Mouse (Mus musculus) embryonic stem cell, embryonic (primary cell): ENCODE results near the gene Mark1.

Source experiments
- CTCF ChIA-PET, 4 experiments: fragments of 300-600 bp in 2 of 4; fragments of 350-600 bp in 2 of 4; sonication (Branson Sonifier 250); formaldehyde crosslinking; loops; one replicate each; lab custom pipeline; 2022; ENCODE audit warnings: inconsistent platforms in 2 of 4; lab: Charles Lee
- POLR2A ChIA-PET, 4 experiments: fragments of 300-600 bp in 2 of 4; fragments of 350-600 bp in 2 of 4; sonication (Branson Sonifier 250); formaldehyde crosslinking; loops; one replicate each; lab custom pipeline; 2022; ENCODE audit warnings: antibody characterized with exemption in 4 of 4, inconsistent platforms in 1 of 4; lab: Charles Lee

Mark1 gene

GRCm38 (mm10) chr1:184972214-184972776, 27.1 kb downstream of the Mark1 start:
- ChIA-PET CTCF (interaction anchor here in 3 of 4 experiments (0.6 to 1.4 kb wide), 7 partner anchors 11 to 221 kb away, joined by 3 to 4 read pairs (median 3); no protein-coding TSS in a partner anchor), POLR2A (interaction anchor here in 3 of 4 experiments (0.8 to 1.8 kb wide), 26 partner anchors 9 to 364 kb away, joined by 3 to 12 read pairs (median 4); no protein-coding TSS in a partner anchor)

- POLR2A ChIA-PET: interaction anchor here in 3 of 4 experiments (0.6 to 1.5 kb wide), 5 partner anchors 12 to 142 kb away, joined by 3 to 7 read pairs (median 4); no protein-coding TSS in a partner anchor
- CTCF ChIA-PET: no interaction called here
Observed at GRCm38 (mm10) chr1:184969374-184969773, 30.0 kb downstream of the Mark1 start.

GRCm38 (mm10) chr1:184965682-184966360, 33.5 kb downstream of the Mark1 start:
- CTCF ChIA-PET: interaction anchor here in 3 of 4 experiments (0.6 to 1.5 kb wide), 6 partner anchors 68 to 261 kb away, joined by 3 to 8 read pairs (median 6); no protein-coding TSS in a partner anchor
- POLR2A ChIA-PET: interaction anchor here in 2 of 4 experiments (0.7 to 1.5 kb wide), 3 partner anchors 43 to 139 kb away, joined by 3 to 5 read pairs (median 3); no protein-coding TSS in a partner anchor

GRCm38 (mm10) chr1:184963121-184963693, 36.2 kb downstream of the Mark1 start:
- ChIA-PET CTCF (interaction anchor here in 3 of 4 experiments (0.6 to 1.5 kb wide), 3 partner anchors 157 to 230 kb away, joined by 3 to 7 read pairs (median 3); no protein-coding TSS in a partner anchor), POLR2A (interaction anchor here in 3 of 4 experiments (0.6 to 1.5 kb wide), 9 partner anchors 9 to 247 kb away, joined by 3 to 5 read pairs (median 3); partner anchors contain the start of gene Rab3gap2 (in 1 of the 3))

- ChIA-PET CTCF (no interaction called here), POLR2A (interaction anchor here in 2 of 4 experiments (0.5 to 0.6 kb wide), 2 partner anchors 111 to 243 kb away, joined by 3 to 6 read pairs; no protein-coding TSS in a partner anchor)
Observed at GRCm38 (mm10) chr1:184961853-184962252, 37.5 kb downstream of the Mark1 start.

DNA sequence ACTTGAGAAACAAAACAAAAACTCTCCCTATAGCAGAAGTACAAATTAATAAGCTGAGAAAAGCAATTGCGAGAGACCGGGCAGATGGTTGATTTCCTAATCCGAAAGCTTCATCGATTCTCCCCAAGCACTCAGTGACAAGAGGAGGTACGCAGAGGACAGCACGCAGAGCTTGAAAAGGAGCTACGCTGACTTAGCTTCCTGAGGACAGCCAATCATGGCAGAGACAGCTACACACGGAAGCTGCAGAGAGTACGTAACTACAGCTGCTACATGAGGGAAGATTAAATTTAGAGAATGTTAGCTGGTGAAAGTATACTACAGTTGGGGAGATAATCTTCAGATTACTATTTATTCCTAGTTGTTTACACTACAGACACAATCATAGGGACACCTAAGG, 40.6 kb downstream of the Mark1 start:
- POLR2A ChIA-PET: interaction anchor here in 3 of 4 experiments (0.7 to 2.1 kb wide), 5 partner anchors 8 to 354 kb away, joined by 3 to 5 read pairs (median 3); no protein-coding TSS in a partner anchor
- CTCF ChIA-PET: interaction anchor here in 1 of 4 experiments (1.3 to 1.8 kb wide), 3 partner anchors 15 to 134 kb away, joined by 3 to 4 read pairs (median 3); no protein-coding TSS in a partner anchor

DNA sequence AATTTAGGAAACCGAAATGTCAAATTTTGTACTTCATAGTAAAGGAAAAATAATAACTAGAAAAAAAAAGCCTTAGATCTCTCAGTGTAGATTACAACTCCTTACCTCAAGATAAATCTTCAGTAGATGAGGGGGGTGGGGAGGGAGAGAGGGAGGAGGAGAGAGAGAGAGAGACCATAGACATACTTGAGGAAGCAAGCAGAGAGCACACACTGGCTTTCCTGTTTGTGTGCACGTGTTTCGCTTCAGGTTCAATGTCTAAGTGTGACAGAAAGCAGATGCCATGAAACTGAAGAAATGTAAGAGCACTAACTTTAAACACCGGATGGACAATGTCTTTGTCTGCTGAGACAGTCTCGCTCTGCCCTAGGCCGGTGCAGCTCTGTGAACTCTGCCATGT, 41.0 kb downstream of the Mark1 start:
- POLR2A ChIA-PET: interaction anchor here in 2 of 4 experiments (0.8 to 1.2 kb wide), 2 partner anchors 14 to 354 kb away, joined by 3 read pairs; no protein-coding TSS in a partner anchor
- CTCF ChIA-PET: interaction anchor here in 1 of 4 experiments (1.4 kb wide), 1 partner anchor 134 kb away, joined by 3 read pairs; no protein-coding TSS in a partner anchor

- POLR2A ChIA-PET: interaction anchor here in 1 of 4 experiments (1.0 kb wide), 1 partner anchor 21 kb away, joined by 3 read pairs; no protein-coding TSS in a partner anchor
- CTCF ChIA-PET: interaction anchor here in 1 of 4 experiments (0.6 kb wide), 1 partner anchor 73 kb away, joined by 4 read pairs; no protein-coding TSS in a partner anchor
Observed at GRCm38 (mm10) chr1:184951758-184952157, 47.6 kb downstream of the Mark1 start.

DNA sequence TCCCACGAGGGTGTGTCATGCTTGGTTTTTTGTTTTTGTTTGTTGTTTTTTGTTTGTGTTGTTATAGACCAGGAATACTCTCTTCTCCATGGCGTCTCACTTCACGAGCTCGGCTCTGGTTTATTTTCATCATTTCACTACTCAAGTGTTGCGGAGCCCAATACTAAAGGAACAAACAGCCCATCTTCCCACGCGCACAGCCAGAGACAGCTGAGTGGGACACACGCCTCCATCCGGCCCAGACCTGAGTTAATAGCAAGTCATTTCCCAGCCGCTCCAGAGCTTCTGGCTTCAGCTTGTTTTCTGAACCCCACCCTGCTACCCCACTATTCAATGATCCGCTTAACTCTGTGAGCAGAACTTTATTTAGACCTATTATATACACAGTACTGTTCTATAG, 48.3 kb downstream of the Mark1 start:
- POLR2A ChIA-PET: interaction anchor here in 1 of 4 experiments (0.8 to 1.0 kb wide), 2 partner anchors 8 to 22 kb away, joined by 3 read pairs; no protein-coding TSS in a partner anchor

DNA sequence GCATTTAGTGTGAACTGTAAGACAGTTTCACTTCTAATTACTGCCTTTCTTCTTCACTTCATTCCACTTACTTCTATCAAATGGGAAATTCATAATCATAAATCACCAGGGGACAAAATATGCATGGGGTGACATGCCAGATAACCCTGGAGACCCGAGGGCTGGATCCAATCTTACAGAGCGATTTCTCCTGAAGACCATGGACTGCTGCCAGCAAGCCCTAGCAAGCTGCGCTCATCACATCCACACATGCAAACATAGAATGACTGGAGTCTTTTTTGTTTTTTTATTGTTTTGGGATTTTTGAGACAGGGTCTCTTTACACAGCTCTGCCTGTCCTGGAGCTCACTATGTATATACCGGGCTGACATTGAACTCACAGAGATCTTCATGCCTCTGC, 61.3 kb downstream of the Mark1 start:
- ChIA-PET CTCF (interaction anchor here in 2 of 4 experiments (0.6 kb wide), 2 partner anchors 10 to 114 kb away, joined by 3 read pairs; no protein-coding TSS in a partner anchor), POLR2A (no interaction called here)

More for the DNA sequence above, 48.3 kb downstream of the Mark1 start:
- CTCF ChIA-PET: no interaction called here

- POLR2A ChIA-PET: interaction anchor here in 2 of 4 experiments (0.5 to 0.9 kb wide), 2 partner anchors 10 to 19 kb away, joined by 3 read pairs; no protein-coding TSS in a partner anchor
- CTCF ChIA-PET: interaction anchor here in 1 of 4 experiments (0.6 kb wide), 1 partner anchor 252 kb away, joined by 4 read pairs; no protein-coding TSS in a partner anchor
Observed at GRCm38 (mm10) chr1:184935980-184936379, 63.4 kb downstream of the Mark1 start.

DNA sequence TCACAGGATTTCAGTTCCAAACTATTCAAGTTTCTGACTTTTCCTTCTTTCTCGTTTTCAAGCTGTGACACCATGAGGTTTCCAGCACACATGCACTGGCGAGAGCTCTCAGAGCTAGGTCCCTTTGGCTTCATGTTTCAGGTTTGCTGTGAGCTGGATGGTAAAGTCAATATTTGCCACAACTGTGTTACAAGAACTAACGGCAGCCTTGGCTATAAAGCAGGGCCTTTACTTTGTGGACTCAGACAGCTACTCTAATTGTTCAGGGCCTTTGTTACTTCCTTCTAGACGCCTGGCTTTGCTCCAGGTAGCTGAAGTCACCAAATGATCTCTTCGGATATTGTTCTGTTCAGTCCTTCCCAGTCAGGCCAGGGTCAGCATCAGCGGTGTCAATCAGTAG, 63.9 kb downstream of the Mark1 start:
- ChIA-PET POLR2A (interaction anchor here in 3 of 4 experiments (0.5 to 0.9 kb wide), 3 partner anchors 10 to 268 kb away, joined by 3 read pairs; partner anchors contain the start of gene Rab3gap2 (in 1 of the 3)), CTCF (no interaction called here)

DNA sequence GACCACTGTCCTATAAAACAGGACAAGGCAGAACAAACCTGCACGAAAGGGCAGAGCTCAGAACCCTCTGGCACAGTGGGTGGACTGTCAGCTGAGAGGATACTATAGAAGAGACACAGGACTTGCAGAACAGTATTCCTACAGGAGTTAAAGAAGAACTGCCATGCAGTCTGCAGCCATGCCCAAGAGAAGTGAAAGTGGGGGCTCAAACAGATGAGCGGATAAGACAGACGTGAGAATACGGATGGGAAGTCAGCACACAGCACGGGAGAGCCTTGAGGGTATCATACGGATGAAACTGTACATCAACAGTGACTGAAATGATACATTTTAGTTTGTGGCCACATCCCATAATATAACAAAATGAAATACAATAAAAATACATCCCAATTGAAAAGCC, 68.3 kb downstream of the Mark1 start:
- POLR2A ChIA-PET: interaction anchor here in 1 of 4 experiments (0.6 kb wide), 1 partner anchor 94 kb away, joined by 4 read pairs; no protein-coding TSS in a partner anchor
- CTCF ChIA-PET: no interaction called here

GRCm38 (mm10) chr1:184928382-184928781, 71.0 kb downstream of the Mark1 start:
- CTCF ChIA-PET: no interaction called here
- POLR2A ChIA-PET: no interaction called here

- CTCF ChIA-PET: no interaction called here
Observed at GRCm38 (mm10) chr1:184927911-184928310, 71.5 kb downstream of the Mark1 start.

DNA sequence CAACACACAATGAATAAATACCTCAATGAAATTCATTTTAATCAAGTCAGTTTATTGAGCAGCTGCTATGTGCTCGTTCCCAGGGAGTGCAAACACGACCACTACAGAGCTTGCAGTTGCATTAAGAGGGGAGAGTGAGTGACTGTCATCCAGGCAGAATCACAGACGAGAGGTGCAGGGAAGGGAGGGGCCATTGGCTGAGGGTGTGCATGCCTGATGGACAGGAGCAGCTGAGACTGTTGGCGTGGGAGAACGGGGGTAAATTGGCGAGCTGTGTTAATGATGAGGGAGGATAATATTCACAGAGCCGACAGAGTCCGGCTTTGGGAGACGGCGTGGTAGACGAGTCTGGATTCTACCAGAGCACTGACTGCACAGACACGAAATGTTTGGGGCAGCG, 76.5 kb downstream of the Mark1 start:
- ChIA-PET POLR2A (interaction anchor here in 2 of 4 experiments (1.1 to 1.8 kb wide), 3 partner anchors 23 to 98 kb away, joined by 3 to 6 read pairs (median 3); no protein-coding TSS in a partner anchor), CTCF (interaction anchor here in 1 of 4 experiments (0.6 kb wide), 1 partner anchor 146 kb away, joined by 3 read pairs; no protein-coding TSS in a partner anchor)

More at GRCm38 (mm10) chr1:184927911-184928310, 71.5 kb downstream of the Mark1 start:
- POLR2A ChIA-PET: no interaction called here

GRCm38 (mm10) chr1:184920057-184920456, 79.3 kb downstream of the Mark1 start:
- ChIA-PET POLR2A (interaction anchor here in 1 of 4 experiments (0.6 kb wide), 1 partner anchor 23 kb away, joined by 3 read pairs; no protein-coding TSS in a partner anchor), CTCF (interaction anchor here in 2 of 4 experiments (0.5 to 1.7 kb wide), 4 partner anchors 95 to 412 kb away, joined by 3 to 4 read pairs (median 3); partner anchors contain the start of gene Bpnt1 (in 1 of the 2))
